Mouse (Mus musculus): Measurements from ENCODE around the gene Opn3. TPM values are rescaled to one million over a fixed set of nuclear protein-coding genes. Genes with fewer than 3 reads are reported as not detected.

Gene Opn3
- polyA plus RNA-seq, 1 experiment from 2014 or later: 12.5 TPM

DNA sequence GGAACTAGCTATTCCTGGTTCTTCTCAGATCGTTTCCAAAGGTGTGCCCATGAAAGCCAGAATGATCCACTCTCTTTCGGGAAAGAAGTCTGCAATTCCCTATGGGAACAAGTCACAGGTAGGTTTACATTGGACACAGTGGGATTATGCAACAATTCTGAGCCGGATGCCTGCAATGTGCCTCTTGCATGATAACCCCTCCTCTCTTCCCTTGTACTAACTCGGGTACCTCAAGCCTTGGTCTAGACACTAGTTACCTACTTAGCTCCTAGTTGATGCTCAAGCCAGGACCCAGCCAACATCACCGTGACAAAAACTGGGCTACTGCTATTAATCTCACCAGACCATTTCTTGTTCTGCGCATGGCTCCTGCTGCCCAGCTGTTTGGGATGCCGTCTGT is 53.5 kb downstream of the Opn3 start:
- 87% methylated on average over 7 of the region's 7 CpGs for WGBS
- no peak overlapping the region for H3K4me2 ChIP-seq (ENCODE audit: low read depth)
- no peak overlapping the region for H3K4me3 ChIP-seq (ENCODE audit: low read depth, low read length)
- H3K27ac ChIP-seq (ENCODE audit: low read depth, low read length): no peak overlapping the region
- no peaks in the 10 kb centered on the region for H3K9me3 ChIP-seq (ENCODE audit: control insufficient read depth, low read length)
- no peak for DNase-seq (ENCODE audit: low spot score)
- no peaks in the 10 kb centered on the region for H3K27me3 ChIP-seq (ENCODE audit: control insufficient read depth, insufficient read depth, low read length)
- no peak for ATAC-seq (ENCODE audit: insufficient read depth, low FRiP score, low TSS enrichment)
- H3K36me3 ChIP-seq (ENCODE audit: control insufficient read depth, insufficient read depth, low read length): no peaks in the 10 kb centered on the region
- H3K9ac ChIP-seq (ENCODE audit: low read length): no peak overlapping the region
- H3K4me1 ChIP-seq (ENCODE audit: control insufficient read depth, insufficient read depth, low read length): no peaks in the 10 kb centered on the region

DNA sequence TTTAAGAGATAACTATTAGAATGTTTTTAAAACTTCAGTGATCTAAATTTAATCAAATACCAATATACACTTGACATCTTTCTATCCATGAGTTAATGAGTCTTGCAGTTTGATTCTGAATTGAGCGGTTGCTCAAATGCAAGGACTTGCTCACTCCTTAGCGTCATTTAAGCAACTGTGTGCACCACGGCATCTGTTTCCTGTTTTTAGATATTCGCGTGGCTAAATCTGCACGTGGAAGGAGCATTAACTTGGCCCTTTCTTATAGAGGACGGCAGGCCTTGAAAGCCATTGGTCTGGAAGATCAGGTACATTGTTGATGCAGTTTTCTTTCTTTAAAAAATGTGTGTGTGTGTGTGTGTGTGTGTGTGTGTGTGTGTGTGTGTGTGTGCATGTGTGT is 54.9 kb downstream of the Opn3 start:
- H3K9me3 ChIP-seq (ENCODE audit: control insufficient read depth, low read length): no peaks in the 10 kb centered on the region
- H3K4me3 ChIP-seq (ENCODE audit: low read depth, low read length): no peak overlapping the region
- no peak for ATAC-seq (ENCODE audit: insufficient read depth, low FRiP score, low TSS enrichment)
- H3K36me3 ChIP-seq (ENCODE audit: control insufficient read depth, insufficient read depth, low read length): no peaks in the 10 kb centered on the region
- no peaks in the 10 kb centered on the region for H3K4me1 ChIP-seq (ENCODE audit: control insufficient read depth, insufficient read depth, low read length)
- DNase-seq (ENCODE audit: low spot score): no peak
- no peaks in the 10 kb centered on the region for H3K27me3 ChIP-seq (ENCODE audit: control insufficient read depth, insufficient read depth, low read length)
- 86% methylated on average over 7 of the region's 7 CpGs for WGBS
- no peak overlapping the region for H3K9ac ChIP-seq (ENCODE audit: low read length)
- no peak overlapping the region for H3K4me2 ChIP-seq (ENCODE audit: low read depth)
- no peak overlapping the region for H3K27ac ChIP-seq (ENCODE audit: low read depth, low read length)

DNA sequence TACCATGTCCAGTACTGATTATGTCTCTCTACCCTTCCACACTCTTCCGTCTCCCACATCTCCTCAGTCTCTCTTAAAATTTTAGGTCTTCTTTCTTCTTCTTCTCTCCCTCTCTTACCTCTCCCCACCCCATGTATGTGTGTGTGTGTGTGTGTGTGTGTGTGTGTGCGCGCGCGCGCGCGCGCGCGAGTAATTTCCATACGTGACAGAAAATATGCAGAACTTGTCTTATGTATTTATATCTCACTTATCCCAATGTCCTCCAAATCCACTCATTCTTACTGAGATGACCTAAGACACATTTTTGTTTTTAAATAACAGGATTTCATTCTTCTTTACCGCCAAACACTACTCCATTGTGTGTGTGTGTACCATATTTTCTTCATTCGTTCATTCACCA is 60.1 kb downstream of the Opn3 start:
- H3K4me2 ChIP-seq (ENCODE audit: low read depth): no peak overlapping the region
- no peak overlapping the region for H3K9ac ChIP-seq (ENCODE audit: low read length)
- H3K4me3 ChIP-seq (ENCODE audit: low read depth, low read length): no peak overlapping the region
- H3K4me1 ChIP-seq (ENCODE audit: control insufficient read depth, insufficient read depth, low read length): no peaks in the 10 kb centered on the region
- H3K27ac ChIP-seq (ENCODE audit: low read depth, low read length): no peak overlapping the region
- H3K36me3 ChIP-seq (ENCODE audit: control insufficient read depth, insufficient read depth, low read length): no peaks in the 10 kb centered on the region
- 97% methylated on average over 14 of the region's 14 CpGs for WGBS
- no peaks in the 10 kb centered on the region for H3K9me3 ChIP-seq (ENCODE audit: control insufficient read depth, low read length)
- ATAC-seq (ENCODE audit: insufficient read depth, low FRiP score, low TSS enrichment): no peak
- no peak for DNase-seq (ENCODE audit: low spot score)
- no peaks in the 10 kb centered on the region for H3K27me3 ChIP-seq (ENCODE audit: control insufficient read depth, insufficient read depth, low read length)

DNA sequence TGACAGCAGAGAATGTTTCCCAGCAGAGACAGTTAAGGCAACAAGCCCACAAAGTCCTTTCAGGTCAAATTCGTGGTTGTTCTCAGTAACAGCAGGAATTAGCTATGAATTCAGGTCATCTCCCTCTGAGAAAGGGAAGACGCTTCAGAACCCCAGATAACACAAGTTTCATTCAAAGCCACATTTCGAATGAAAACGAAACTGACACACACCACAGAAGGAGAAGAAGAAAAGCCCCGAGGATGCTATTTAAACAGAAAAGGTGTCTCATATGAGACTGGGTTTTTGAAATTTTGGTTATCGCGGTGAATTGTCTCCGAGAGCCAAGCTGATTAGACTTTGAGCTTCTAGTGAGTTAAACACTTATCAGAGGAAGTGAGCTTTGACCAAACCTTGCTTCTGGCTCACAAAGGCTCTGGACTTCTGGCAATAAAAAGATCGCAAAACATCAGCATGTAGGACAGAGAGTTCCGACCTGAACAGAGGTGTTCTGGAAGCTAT is 60.8 kb downstream of the Opn3 start:
- Histone ChIP-seq H3K27me3 (ENCODE audit: control insufficient read depth, insufficient read depth, low read length) (no peaks in the 10 kb centered on the region), H3K36me3 (ENCODE audit: control insufficient read depth, insufficient read depth, low read length) (no peaks in the 10 kb centered on the region), H3K9ac (ENCODE audit: low read length) (no peak overlapping the region), H3K4me3 (ENCODE audit: low read depth, low read length) (no peak overlapping the region), H3K4me1 (ENCODE audit: control insufficient read depth, insufficient read depth, low read length) (no peaks in the 10 kb centered on the region), H3K27ac (ENCODE audit: low read depth, low read length) (no peak overlapping the region), H3K4me2 (ENCODE audit: low read depth) (no peak overlapping the region), H3K9me3 (ENCODE audit: control insufficient read depth, low read length) (no peaks in the 10 kb centered on the region)
- 81% methylated on average over 10 of the region's 10 CpGs for WGBS
- no peak for DNase-seq (ENCODE audit: low spot score)
- no peak for ATAC-seq (ENCODE audit: insufficient read depth, low FRiP score, low TSS enrichment)

DNA sequence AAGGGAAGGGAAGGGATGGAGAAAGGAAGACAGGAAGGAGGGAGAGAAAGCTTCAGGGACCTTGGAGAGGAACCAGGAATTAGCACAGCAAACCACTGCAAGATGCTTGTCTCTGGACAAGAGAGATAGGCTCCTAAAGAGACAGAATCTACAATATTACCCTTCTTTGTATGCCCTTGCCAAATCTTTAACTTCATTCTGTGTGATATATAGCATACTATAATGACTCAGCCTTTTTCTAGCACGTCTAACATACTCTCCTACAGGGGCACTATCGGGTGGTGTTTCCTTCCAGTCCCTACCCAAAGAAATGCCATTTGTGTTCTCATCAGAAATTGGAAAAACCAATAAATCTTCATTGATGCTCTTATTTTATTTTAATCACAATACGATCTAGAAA is 61.5 kb downstream of the Opn3 start:
- Histone ChIP-seq H3K36me3 (ENCODE audit: control insufficient read depth, insufficient read depth, low read length) (no peaks in the 10 kb centered on the region), H3K27ac (ENCODE audit: low read depth, low read length) (no peak overlapping the region), H3K9me3 (ENCODE audit: control insufficient read depth, low read length) (no peaks in the 10 kb centered on the region), H3K9ac (ENCODE audit: low read length) (no peak overlapping the region), H3K4me1 (ENCODE audit: control insufficient read depth, insufficient read depth, low read length) (no peaks in the 10 kb centered on the region), H3K4me3 (ENCODE audit: low read depth, low read length) (no peak overlapping the region), H3K27me3 (ENCODE audit: control insufficient read depth, insufficient read depth, low read length) (no peaks in the 10 kb centered on the region), H3K4me2 (ENCODE audit: low read depth) (no peak overlapping the region)
- DNase-seq (ENCODE audit: low spot score) (no peak), ATAC-seq (ENCODE audit: insufficient read depth, low FRiP score, low TSS enrichment) (no peak)
- WGBS: 93% methylated on average over 3 of the region's 3 CpGs

DNA sequence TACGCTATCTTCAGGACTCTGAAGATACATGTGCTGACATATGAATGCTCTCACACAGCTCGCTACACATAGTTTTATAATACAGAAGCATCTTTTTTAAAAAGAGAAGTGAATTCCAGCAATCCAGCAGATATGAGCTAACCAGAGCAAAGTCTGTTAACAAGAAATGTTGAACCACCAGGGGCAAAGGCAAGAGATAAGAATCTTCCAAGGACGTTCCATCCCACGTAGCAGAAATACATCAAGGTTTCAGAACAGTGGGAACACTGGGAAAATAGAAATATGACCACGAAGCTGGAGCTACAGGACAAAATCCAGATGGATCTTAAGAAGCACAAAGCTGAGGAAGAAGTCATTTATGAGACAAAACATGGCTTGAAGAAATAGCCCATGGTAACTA is 62.2 kb downstream of the Opn3 start:
- WGBS: 89% methylated on average over 5 of the region's 5 CpGs
- Histone ChIP-seq H3K27ac (ENCODE audit: low read depth, low read length) (no peak overlapping the region), H3K27me3 (ENCODE audit: control insufficient read depth, insufficient read depth, low read length) (no peaks in the 10 kb centered on the region), H3K4me3 (ENCODE audit: low read depth, low read length) (no peak overlapping the region), H3K9me3 (ENCODE audit: control insufficient read depth, low read length) (no peaks in the 10 kb centered on the region), H3K4me1 (ENCODE audit: control insufficient read depth, insufficient read depth, low read length) (no peaks in the 10 kb centered on the region), H3K36me3 (ENCODE audit: control insufficient read depth, insufficient read depth, low read length) (no peaks in the 10 kb centered on the region), H3K9ac (ENCODE audit: low read length) (no peak overlapping the region), H3K4me2 (ENCODE audit: low read depth) (no peak overlapping the region)
- ATAC-seq (ENCODE audit: insufficient read depth, low FRiP score, low TSS enrichment) (no peak), DNase-seq (ENCODE audit: low spot score) (no peak)

DNA sequence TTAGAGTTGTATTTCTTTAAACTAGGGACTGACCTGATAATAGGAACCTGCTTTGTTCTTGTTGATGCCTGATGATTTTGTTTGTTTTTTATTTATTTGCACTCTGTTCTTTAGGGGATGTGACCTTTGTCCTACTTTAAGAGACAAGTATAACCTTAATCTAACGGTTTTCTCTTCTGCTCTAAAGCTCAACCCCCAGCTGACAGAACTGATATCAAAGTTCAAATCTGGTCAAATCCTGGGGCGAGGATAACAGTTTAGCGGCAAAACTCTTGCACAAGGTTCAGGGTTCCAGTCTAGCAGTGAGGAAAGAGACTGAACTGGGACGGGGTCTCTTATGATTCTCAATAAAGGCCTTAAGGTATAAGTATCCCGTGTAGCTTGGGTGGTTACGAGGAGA is 63.3 kb downstream of the Opn3 start:
- H3K9ac ChIP-seq (ENCODE audit: low read length): no peak overlapping the region
- no peaks in the 10 kb centered on the region for H3K9me3 ChIP-seq (ENCODE audit: control insufficient read depth, low read length)
- H3K27ac ChIP-seq (ENCODE audit: low read depth, low read length): no peak overlapping the region
- WGBS: 87% methylated on average over 6 of the region's 6 CpGs
- peaks cover 5% of the 10 kb centered on the region for H3K4me1 ChIP-seq (ENCODE audit: control insufficient read depth, insufficient read depth, low read length)
- no peaks in the 10 kb centered on the region for H3K36me3 ChIP-seq (ENCODE audit: control insufficient read depth, insufficient read depth, low read length)
- H3K4me2 ChIP-seq (ENCODE audit: low read depth): no peak overlapping the region
- H3K4me3 ChIP-seq (ENCODE audit: low read depth, low read length): no peak overlapping the region
- DNase-seq (ENCODE audit: low spot score) (no peak), ATAC-seq (ENCODE audit: insufficient read depth, low FRiP score, low TSS enrichment) (no peak)
- H3K27me3 ChIP-seq (ENCODE audit: control insufficient read depth, insufficient read depth, low read length): no peaks in the 10 kb centered on the region

DNA sequence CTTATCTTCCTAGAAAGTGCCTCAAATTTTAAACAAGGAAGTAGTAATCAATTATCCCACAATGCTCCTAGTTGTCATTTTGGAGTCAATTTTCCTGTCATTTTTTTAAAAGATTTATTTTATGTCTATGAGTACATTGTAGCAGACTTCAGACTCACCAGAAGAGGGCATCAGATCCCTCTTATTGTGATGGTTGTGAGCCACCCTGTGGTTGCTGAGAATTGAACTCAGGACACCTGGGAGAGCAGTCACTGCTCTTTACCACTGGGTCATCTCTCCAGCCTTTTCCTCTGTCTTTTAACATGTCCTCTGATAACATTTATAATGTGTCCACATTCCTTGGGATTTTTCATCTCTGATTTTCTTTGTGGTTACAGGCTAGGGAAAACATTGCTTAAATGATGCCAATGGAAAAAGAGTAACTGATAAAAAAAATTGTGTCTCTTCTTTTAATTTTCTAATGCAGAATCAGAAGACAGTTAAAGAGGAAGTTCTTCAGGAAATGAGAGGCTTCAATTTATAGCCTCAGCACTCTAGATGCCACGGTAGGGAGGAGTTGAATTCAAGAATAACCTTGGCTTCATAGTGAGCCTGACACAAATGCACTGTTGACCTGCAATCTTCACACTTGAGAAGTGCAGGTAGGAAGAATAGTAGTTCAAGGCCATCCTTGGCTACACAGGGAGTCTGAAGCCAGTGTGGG is 66.4 kb downstream of the Opn3 start:
- H3K4me2 ChIP-seq (ENCODE audit: low read depth): peak overlapping the region; percentile 47
- DNase-seq (ENCODE audit: low spot score): peak; percentile 31

DNA sequence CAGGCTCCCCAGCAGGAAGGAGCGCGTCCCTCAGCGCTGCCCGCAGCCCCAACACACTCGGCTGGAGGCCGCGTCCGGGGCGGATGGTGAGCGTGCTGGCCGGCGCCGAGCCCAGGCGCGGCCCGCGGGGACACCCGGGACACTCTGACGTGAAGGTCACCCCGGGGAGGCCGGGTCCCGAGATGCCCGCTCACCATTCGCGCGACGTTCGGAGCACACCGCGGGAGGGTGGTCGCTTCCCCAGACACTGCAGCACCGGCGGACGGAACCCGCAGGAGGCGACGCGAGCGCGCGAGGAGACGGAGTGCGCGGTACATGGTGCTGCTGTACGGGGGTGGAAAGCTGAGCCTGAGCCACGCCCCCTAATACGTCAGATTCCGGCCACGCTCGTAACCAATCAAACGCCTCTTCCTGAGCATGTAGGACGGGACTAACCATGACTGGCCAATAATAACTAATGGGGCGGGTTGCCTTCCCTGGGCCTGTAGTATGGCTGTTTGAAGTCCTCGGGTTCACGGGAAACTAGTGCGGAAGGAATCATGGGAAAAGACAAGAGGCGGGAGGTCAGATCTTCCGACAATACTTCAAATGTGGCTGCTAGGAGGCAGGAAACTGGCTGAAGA is 67.2 kb downstream of the Opn3 start, which contains the start of gene Fh1:
Fh1 (minus strand) TSS at position 379 of the 623 bp plus-strand sequence.
- ATAC-seq (ENCODE audit: insufficient read depth, low FRiP score, low TSS enrichment): peak; percentile 100
- Histone ChIP-seq H3K9me3 (ENCODE audit: control insufficient read depth, low read length) (no peaks in the 10 kb centered on the region), H3K9ac (ENCODE audit: low read length) (peak within 1 kb of the TSS; percentile 91), H3K4me1 (ENCODE audit: control insufficient read depth, insufficient read depth, low read length) (peaks cover 8% of the 10 kb centered on the region), H3K4me2 (ENCODE audit: low read depth) (peak within 1 kb of the TSS; percentile 77), H3K36me3 (ENCODE audit: control insufficient read depth, insufficient read depth, low read length) (no peaks in the 10 kb centered on the region), H3K27me3 (ENCODE audit: control insufficient read depth, insufficient read depth, low read length) (no peaks in the 10 kb centered on the region), H3K27ac (ENCODE audit: low read depth, low read length) (peak within 1 kb of the TSS; percentile 82), H3K4me3 (ENCODE audit: low read depth, low read length) (peak within 1 kb of the TSS; percentile 94)
- under 1% methylated on average over 58 of the region's 58 CpGs for WGBS
- peak; percentile 95 for DNase-seq (ENCODE audit: low spot score)

More for the DNA sequence above, 66.4 kb downstream of the Opn3 start:
- Histone ChIP-seq H3K4me1 (ENCODE audit: control insufficient read depth, insufficient read depth, low read length) (peaks cover 8% of the 10 kb centered on the region), H3K27me3 (ENCODE audit: control insufficient read depth, insufficient read depth, low read length) (no peaks in the 10 kb centered on the region), H3K4me3 (ENCODE audit: low read depth, low read length) (peak overlapping the region; percentile 94), H3K36me3 (ENCODE audit: control insufficient read depth, insufficient read depth, low read length) (no peaks in the 10 kb centered on the region), H3K9ac (ENCODE audit: low read length) (no peak overlapping the region), H3K9me3 (ENCODE audit: control insufficient read depth, low read length) (no peaks in the 10 kb centered on the region), H3K27ac (ENCODE audit: low read depth, low read length) (no peak overlapping the region)
- ATAC-seq (ENCODE audit: insufficient read depth, low FRiP score, low TSS enrichment): peak; percentile 59
- 92% methylated on average over 1 of the region's 1 CpGs for WGBS

Measured in neural tube, embryonic 11.5 days (tissue).